Mouse (Mus musculus): ENCODE measurements around the gene Galnt2.

The Galnt2 gene

GRCm38 (mm10) chr8:124294425-124294824, 63.2 kb downstream of the Galnt2 start:
- DNase-seq = no peak

DNA sequence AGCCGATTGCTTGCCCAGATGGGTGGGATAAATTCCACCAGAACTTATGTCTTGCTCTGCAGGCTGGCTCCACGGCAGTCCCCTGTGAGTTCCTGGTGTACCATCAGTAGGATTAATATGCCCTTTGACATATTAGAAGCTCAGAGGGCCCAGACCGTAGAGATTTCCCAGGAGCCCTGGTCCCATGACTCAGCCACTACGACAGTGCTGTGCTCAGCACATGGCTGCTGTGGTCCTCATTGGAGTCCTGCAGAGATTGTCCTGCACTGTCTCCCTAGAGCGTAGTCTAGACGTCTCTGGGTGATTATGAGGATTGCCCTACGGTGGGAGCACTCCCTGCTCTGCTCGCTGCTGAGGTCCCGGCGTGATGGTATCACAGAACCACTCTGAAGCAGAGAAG, 63.7 kb downstream of the Galnt2 start:
- no peak for DNase-seq

- no peak for DNase-seq
Measured at GRCm38 (mm10) chr8:124295357-124295756, 64.2 kb downstream of the Galnt2 start.

DNA sequence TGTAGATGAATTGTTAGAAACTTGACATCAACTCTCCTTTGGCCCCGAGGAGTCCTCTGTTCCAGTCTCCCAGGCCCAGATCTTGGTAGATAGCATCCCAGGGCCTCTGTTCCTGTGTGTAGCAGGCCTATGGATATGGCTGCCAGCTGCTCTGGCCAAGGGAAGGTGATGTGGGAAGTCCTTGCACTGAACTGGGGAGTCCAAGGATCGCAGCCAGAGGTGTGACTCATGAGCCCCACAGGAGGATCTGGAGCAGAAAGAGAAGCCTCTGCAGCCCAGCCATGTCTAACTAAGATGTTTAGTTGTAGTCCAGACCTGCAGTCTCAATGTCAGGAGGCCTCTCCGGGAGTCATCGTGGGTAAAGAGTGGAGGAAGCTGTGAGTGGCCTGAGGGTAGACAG, 70.3 kb downstream of the Galnt2 start:
- DNase-seq = no peak

DNA sequence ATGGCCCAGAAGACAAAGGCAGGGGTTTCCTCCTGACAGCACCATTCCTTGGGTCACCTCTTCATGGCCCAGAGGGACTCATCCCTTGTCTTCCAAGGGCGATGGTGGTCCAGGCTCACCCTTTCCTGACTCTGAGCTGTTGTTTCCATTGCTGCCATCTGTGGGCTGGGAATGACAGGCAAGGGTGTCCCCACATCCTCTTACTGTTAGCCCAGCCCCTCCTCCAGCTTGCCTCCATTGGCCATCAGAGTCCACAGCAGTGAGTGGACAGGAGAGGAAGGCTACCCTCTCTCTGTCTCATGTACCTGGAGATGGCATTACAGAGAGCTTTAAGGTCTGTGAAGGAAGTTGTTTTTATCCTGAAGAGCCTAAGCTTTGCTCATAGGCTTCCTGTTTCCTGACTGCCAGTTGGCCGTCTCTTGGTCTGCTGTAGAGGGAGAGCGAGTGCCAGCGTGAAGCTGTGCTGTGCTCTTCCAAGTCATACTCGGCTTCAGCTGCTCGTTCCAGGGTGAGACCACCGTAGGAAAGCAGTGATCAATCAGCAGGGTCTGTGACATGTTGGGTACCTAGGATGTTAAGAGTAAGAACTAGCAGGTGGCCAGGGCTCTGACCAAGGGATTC, 70.9 kb downstream of the Galnt2 start:
- DNase-seq = no peak

GRCm38 (mm10) chr8:124303211-124303902, 72.2 kb downstream of the Galnt2 start:
- DNase-seq = no peak

DNA sequence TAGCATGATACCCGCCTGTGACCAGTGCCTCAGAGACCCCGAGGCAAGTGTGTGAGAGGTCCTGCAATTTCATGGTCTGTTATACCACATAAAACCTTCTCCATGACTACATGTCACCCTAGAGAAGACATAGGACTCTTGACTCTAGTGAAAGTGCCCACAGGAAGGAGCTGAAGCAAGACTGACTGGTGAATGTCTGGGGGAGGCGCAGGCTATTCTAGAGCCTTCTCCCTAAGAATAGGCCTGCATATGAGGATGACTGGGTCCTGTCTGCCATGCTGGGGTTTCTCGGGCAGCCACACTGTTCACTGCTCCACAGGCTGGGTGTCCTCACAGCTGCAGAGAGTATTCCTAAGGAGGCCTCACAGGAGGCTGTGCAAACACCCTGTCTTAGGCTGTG, 73.0 kb downstream of the Galnt2 start:
- DNase-seq = no peak

- no peak for DNase-seq
Measured at GRCm38 (mm10) chr8:124306574-124306973, 75.4 kb downstream of the Galnt2 start.

DNA sequence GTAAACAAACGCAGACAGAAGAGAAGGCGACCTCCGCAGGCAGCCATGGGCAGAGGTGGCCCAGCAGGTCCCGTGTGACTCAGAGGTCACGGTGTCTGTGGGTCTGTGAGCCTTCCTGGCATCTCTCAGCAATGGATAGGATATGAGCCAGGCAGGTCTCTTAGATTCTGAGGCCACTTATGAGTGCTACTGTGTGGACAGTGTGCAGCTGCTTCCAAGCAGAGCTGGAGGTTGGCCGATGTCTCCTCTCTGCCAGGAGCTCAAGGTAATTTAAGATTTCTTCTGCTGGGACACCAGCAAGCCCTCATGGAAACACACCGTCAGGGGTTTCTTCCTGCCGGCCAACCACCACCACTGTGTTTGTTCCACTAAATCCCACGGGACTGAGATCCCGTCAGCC, 76.5 kb downstream of the Galnt2 start:
- no peak for DNase-seq

GRCm38 (mm10) chr8:124310509-124310908, 79.3 kb downstream of the Galnt2 start:
- no peak for DNase-seq

GRCm38 (mm10) chr8:124311111-124311510, 79.9 kb downstream of the Galnt2 start:
- no peak for DNase-seq

- DNase-seq = no peak
Measured at GRCm38 (mm10) chr8:124311723-124312122, 80.5 kb downstream of the Galnt2 start.

DNA sequence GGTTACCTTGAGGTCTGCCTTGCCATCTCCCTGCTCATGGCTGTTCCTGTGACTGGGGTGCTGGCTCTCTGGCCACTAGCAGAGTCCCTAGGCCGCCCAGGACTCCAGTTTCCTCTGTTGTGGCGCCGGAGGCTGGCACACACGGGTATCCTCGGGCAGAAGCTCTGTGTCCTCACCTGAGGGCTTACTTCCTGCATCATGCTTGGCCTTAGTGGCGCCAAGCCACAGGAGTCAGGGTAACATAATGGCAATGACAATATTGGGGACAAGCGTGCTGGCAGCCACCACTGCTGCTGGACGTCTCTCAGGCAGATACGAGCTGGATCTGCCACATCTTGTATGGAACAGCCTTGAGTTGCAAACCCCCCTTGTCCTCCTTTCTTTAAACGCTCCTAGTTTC, 81.0 kb downstream of the Galnt2 start:
- DNase-seq = no peak

DNA sequence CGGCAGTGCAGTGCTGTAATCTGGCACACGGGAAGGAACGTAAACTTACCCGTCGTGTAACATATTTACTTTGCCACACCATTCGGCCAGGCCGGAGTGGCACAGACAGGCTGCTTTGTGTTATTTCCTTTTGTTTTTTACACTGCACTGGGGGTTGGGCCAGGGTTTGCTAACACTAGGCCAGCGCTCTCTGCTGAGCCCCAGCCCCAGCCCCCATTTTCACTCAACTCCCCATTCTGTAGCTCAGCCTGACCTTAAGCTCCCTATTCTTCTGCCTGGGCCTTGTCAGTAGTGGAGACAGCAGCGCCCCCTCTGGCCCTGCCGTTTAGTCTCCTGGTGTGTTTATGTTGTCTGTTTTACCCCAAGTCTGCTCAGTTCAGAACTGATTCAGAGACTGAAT, 83.6 kb downstream of the Galnt2 start:
- peak; percentile 61 for DNase-seq

DNA sequence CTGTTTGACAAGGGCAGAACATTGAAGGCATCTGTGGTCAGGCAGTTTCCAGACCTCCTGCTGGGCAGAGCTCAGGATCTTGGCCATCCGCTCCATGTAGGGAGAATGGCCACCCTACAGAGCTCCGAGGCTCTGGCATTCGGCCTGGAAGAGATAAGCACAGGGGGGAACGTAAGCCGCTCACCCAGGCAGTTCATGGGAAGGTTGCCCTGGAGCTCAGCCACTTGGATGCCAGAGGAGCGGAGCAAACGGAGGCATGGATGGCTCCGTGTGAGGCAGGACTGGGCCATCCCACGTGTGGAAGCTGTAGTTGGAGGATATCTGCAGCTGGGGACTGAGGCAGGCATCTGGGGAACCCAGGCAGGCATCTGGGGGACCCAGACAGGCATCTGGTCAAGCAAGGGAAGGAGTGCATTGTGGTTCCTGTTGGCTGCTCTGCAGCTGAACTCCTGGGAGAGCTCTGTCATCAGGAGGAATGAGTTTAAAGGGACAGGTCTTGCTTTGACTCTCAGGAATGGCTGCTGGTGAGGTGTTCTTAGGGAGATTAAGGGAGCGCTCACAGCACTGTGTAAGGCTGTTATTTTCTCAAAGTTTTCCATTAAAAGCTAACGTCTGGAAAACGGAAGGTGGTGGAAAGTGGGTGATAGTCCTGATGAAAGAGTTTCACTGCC, 85.4 kb downstream of the Galnt2 start:
- peak; percentile 41 for DNase-seq

DNA sequence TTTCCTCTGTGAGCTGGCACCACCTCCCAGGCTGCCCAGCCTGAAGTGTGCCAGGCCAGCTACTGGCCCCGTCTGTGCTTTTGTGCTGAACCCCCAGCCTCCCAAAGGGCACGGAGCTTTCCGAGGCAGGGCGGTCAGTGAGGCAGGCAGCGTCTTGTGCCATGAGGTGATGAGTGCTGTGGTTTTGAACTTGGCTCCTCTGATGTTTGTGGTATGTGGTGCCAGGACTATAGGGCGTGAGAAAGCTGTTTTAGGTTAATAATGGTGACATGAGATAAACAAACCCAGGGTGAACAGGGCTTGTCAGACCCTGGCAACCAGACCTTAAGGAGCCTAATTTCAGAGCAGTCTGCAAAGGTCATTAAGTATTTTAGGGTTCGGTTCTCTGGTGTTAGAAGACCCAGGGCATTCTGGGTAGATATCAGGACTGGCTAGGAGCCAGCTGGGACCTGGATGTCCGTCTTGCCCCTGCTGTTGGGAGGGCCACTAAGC, 86.0 kb downstream of the Galnt2 start:
- peak; percentile 49 for DNase-seq

DNA sequence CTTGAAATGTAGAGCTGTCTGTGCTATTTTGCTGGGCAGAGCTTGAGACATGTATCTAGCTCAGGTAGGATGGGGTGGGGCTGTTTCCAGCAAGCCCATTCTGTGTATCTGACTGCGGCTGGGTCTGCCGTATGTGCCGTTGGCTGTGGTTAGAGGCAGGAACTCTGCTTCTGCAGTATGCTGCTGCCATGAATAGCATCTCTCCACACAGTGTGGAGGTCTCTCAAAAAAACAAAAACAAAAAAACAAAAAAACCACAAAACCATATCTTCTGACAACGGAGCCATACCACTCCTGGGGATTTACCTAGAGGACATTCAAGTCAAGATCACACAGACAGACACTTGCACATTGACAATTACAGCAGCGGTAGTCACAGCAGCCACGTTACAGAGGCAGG, 86.6 kb downstream of the Galnt2 start:
- DNase-seq = no peak

GRCm38 (mm10) chr8:124318612-124319315, 87.6 kb downstream of the Galnt2 start:
- DNase-seq = peak; percentile 62

- no peak for DNase-seq
Measured at GRCm38 (mm10) chr8:124319316-124319652, 88.1 kb downstream of the Galnt2 start.

- DNase-seq = no peak
Measured at GRCm38 (mm10) chr8:124321227-124321840, 90.1 kb downstream of the Galnt2 start.

DNA sequence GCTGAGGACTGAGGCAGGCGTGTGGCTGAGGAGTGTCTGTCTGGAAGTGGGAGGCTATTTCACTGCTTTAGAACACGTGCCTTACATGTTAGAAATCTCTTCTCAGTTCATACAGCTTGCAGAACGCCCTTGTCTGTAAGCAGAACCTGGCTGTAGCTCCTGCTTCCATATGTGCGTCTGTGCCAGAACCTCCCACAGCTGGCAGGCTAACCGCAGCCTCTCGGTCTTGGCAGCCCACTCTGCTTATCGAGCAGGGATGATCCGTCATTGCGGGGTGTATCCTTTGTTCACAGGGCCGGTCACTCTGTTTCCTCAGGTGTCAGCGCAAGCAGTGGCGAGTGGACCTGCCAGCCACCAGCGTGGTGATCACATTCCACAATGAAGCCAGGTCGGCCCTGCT, 92.2 kb downstream of the Galnt2 start:
- DNase-seq = no peak

DNA sequence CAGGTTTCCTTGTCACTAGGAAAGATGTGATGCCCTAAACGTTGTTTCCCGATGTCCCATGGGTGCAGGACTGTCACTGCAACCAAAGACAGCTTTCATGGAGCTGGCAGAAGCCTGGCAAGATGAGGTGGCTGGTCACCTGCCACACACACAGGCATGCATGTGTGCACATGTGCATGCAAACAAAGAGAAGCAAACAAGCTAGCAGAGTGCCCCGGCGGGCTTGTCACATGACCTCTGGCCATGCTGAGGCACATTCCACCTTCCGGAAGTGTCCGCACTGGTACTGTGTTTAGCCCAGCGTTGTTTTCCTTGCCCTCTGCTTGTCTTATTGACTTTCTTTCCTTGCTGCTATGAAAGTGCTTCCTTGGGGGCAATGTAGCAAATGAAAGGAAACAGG, 97.1 kb downstream of the Galnt2 start:
- DNase-seq = no peak

DNA sequence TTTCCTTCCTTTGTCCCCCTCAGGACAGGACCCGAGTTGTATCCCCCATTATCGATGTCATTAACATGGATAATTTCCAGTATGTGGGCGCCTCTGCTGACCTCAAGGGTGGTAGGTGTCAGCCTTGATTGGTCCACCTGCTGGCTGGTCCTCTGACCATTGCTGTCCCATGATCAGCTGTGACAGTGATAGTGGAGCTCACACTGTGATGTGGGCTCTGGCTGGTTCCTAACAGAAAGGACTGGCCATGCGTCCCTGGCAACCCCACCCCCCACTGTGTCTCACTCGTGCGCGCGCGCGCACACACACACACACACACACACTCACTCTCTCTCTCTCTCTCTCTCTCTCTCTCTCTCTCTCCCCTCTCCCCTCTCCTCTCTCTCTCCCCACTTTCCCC, 98.5 kb downstream of the Galnt2 start:
- no peak for DNase-seq
